Mouse (Mus musculus) liver, postnatal 0 days (tissue): Measurements from ENCODE around the gene Gstz1. TPM values are rescaled to one million over a fixed set of nuclear protein-coding genes. Genes with fewer than 3 reads are reported as not detected.
"Not testable (repeated sequence)": the region's sequence is repeated elsewhere in the genome, so short reads cannot be mapped to it uniquely, and the experiment has no call there.

Experiments used
- ATAC-seq: fragments of 200-750 bp; cut with Nextera tagmentation; 2 replicates; pipeline ENCODE4 v1.8.0; 2017; ENCODE audit warnings: mild to moderate bottlenecking, moderate library complexity
- DNase-seq: peaks from one replicate; pipeline ENCODE4 v3.0.0-alpha.2; 2016
- H3K27ac ChIP-seq: fragments of 300-500 bp; sonication (generic); 2 replicates; pipeline ENCODE4 v1.5.1; 2014; ENCODE audit warnings: antibody characterized with exemption, moderate library complexity, mild to moderate bottlenecking, low read depth
- H3K27me3 ChIP-seq: fragments of 300-500 bp; sonication (generic); 2 replicates; pipeline ENCODE4 v1.6.1; 2014; ENCODE audit warnings: low read length, control low read depth, mixed read lengths; ENCODE audit not compliant: insufficient read depth
- H3K36me3 ChIP-seq: fragments of 300-500 bp; sonication (generic); replicated peaks from 2 replicates; pipeline ENCODE4 v1.6.1; 2014; ENCODE audit warnings: mild to moderate bottlenecking, control low read depth, low read length, moderate library complexity, mixed read lengths; ENCODE audit not compliant: insufficient read depth
- H3K4me1 ChIP-seq: fragments of 300-500 bp; sonication (generic); 2 replicates; pipeline ENCODE4 v1.6.1; 2014; ENCODE audit warnings: antibody characterized with exemption, mild to moderate bottlenecking, control low read depth; ENCODE audit not compliant: insufficient read depth
- H3K4me2 ChIP-seq: fragments of 300-500 bp; sonication (generic); 2 replicates; pipeline ENCODE4 v1.6.1; 2014; ENCODE audit warnings: low read depth, mild to moderate bottlenecking, low read length, moderate library complexity, mixed read lengths
- H3K4me3 ChIP-seq: fragments of 300-500 bp; sonication (generic); 2 replicates; pipeline ENCODE4 v1.5.1; 2014; ENCODE audit warnings: low read depth, low read length
- H3K9ac ChIP-seq: fragments of 300-500 bp; sonication (generic); replicated peaks from 2 replicates; pipeline ENCODE4 v1.6.1; 2014; ENCODE audit warnings: mild to moderate bottlenecking, moderate library complexity
- H3K9me3 ChIP-seq: fragments of 300-500 bp; sonication (generic); 2 replicates; pipeline ENCODE4 v1.6.1; 2016; ENCODE audit warnings: mild to moderate bottlenecking, control low read depth, low read length, mixed read lengths
- CTCF ChIP-seq: sonication (generic); IDR thresholded peaks from 2 replicates; pipeline ENCODE4 v1.5.1; 2016; ENCODE audit warnings: antibody characterized with exemption, low read depth
- EP300 ChIP-seq: IDR thresholded peaks from 2 replicates; pipeline ENCODE4 v1.6.1; 2016; ENCODE audit warnings: antibody characterized with exemption, low read depth, mild to moderate bottlenecking
- WGBS: fragments of 180-500 bp; shearing (Covaris S2); extraction: QIAGEN DNeasy Blood & Tissue Kit; methylation state at CpG from one replicate; pipeline ENCODE4 v1.1.7; 2014; ENCODE audit not compliant: insufficient replicate concordance; 5-methylcytosine and 5-hydroxymethylcytosine counted together
- polyA plus RNA-seq: library from polyadenylated mRNA; unstranded; fragments of >200 nt; fragmentation: Nextera tagmentation; extraction: Ambion mirVana; gene quantifications from 2 replicates; pipeline ENCODE4 v1.2.1, GENCODE M21; 2015

Gstz1 gene
- polyA plus RNA-seq, 1 experiment from 2014 or later: 257 TPM

DNA sequence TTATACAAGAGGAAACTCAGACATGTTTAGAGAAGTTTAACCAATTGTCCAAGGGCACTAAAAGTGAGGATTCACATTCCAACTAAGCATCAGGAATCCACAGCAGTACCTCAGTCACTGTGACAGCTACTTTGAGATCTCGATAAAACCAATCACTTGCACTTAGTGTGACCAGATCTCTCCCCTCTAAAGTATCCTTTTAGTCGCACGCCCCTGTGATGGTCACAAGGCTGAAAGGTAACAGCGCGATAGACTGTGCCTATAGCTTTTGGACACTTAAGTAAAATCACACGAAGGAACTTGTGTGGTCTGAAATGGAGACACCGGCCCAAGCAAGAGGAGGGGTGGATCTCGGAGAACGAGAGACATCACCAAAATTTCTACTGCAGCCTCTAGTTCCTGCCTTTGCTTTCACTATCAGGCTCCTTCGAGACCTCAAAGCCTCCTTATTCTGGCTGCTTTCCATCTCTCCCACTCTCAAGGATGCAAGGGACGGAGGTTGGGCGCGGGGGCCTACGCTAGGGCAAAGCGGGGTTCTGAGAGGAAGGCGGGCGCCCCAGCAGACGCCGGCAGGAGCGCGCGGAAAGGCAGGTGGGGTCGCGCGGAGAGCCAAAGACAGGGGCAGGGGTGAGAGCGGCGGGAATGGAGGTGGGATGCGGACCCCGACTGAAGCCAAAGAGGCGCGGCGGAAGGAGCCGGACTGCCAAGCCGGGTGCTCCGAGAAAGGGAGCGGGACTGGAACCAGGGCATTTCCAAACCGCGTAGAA is 52.4 kb downstream of the Gstz1 start, which contains the start of gene Samd15:
Samd15 (plus strand) TSS at position 518 of the 767 bp plus-strand sequence.
- WGBS: 3% methylated on average over 37 of the region's 38 CpGs
- Histone ChIP-seq H3K27ac (0 out of 2 replicates have a peak within 1 kb of the TSS, but pooled peaks have one; percentile 34), H3K4me2 (peak within 1 kb of the TSS; percentile 97)

DNA sequence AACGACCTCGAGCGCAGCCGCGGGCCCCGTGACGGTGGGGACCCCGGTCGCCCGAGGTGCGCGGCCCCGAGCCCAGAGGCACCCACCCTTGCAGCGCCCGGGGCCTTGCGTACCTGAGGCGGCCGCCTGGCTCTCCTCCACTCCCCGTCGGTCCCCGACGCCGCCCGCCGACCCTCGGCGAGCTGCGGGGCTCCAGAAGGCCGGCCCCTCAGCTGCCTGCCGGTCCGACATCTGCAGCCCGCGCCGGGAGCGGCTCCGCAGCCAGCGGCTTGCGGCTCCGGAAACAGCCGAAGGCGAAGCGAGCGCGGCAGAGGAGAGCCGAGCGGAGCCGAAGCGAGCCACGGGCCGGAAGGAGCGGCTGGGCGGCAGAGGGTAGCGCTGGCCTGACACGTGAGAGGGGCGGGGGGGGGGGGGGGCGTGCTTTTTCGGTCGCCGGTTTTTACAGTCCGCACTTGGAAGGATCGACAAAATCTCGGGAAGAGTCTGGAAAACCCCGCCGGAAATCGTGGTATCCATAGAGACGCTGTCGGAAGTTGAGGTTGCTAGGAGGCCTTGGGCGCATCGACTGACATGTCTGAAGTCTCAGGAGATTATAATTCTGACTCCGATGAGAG is 53.1 kb downstream of the Gstz1 start, which contains the start of gene Tmed8:
Tmed8 (minus strand) TSS at position 482 of the 614 bp plus-strand sequence.
- peak within 1 kb of the TSS; percentile 97 for H3K4me2 ChIP-seq
- peak; percentile 93 for ATAC-seq
- H3K9ac ChIP-seq: peak within 1 kb of the TSS; percentile 83
- no peaks in the 10 kb centered on the region for H3K9me3 ChIP-seq
- DNase-seq: peak; percentile 76
- no peaks in the 10 kb centered on the region for H3K36me3 ChIP-seq
- under 1% methylated on average over 64 of the region's 70 CpGs for WGBS
- H3K27me3 ChIP-seq: 0 out of 2 replicates have a peak, but pooled peaks cover 4% of the 10 kb centered on the region
- TF ChIP-seq EP300 (no peak), CTCF (no peak)
- peak within 1 kb of the TSS; percentile 87 for H3K4me3 ChIP-seq
- H3K27ac ChIP-seq: 0 out of 2 replicates have a peak within 1 kb of the TSS, but pooled peaks have one; percentile 34
- peaks cover 3% of the 10 kb centered on the region; the same call in 1 of the 2 replicates for H3K4me1 ChIP-seq

More for the DNA sequence above, 52.4 kb downstream of the Gstz1 start, which contains the start of gene Samd15:
- DNase-seq (no peak), ATAC-seq (peak; percentile 51)
- Histone ChIP-seq H3K9ac (peak within 1 kb of the TSS; percentile 83), H3K4me1 (peaks cover 3% of the 10 kb centered on the region; the same call in 1 of the 2 replicates), H3K4me3 (peak within 1 kb of the TSS; percentile 87), H3K27me3 (0 out of 2 replicates have a peak, but pooled peaks cover 4% of the 10 kb centered on the region), H3K9me3 (no peaks in the 10 kb centered on the region), H3K36me3 (no peaks in the 10 kb centered on the region)
- no peak for TF ChIP-seq EP300

GRCm38 (mm10) chr12:87201694-87202093 is 54.7 kb downstream of the Gstz1 start:
- 48% methylated on average over 5 of the region's 5 CpGs for WGBS

DNA sequence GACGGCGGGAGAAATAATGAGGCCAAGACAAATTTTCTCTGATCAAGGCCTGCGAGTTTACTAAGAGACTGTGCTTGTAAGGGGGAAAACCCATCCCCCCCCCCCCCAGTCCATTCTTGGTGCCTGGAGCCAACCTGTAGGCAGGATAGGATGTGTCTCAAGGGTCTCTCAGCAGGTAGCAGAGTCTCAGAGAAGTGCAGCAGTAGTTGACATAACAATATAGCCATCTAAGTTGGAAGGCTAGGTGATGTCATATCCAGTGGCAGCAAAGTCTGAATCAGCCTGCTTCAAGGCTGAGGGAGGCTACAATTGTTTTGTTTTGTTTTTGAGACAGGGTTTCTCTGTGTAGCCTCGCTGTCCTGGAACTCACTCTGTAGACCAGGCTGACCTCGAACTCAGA is 58.8 kb downstream of the Gstz1 start:
- not testable (repeated sequence) for H3K4me2 ChIP-seq, H3K36me3 ChIP-seq, DNase-seq, H3K27ac ChIP-seq, H3K4me3 ChIP-seq, H3K27me3 ChIP-seq, ATAC-seq, H3K4me1 ChIP-seq, H3K9me3 ChIP-seq, H3K9ac ChIP-seq
- 86% methylated on average over 5 of the region's 5 CpGs for WGBS

More at GRCm38 (mm10) chr12:87201694-87202093, 54.7 kb downstream of the Gstz1 start:
- Histone ChIP-seq H3K9me3 (no peaks in the 10 kb centered on the region), H3K4me3 (no peak overlapping the region), H3K36me3 (no peaks in the 10 kb centered on the region), H3K4me1 (peaks cover 3% of the 10 kb centered on the region; the same call in 1 of the 2 replicates), H3K9ac (no peak overlapping the region), H3K4me2 (no peak overlapping the region), H3K27me3 (0 out of 2 replicates have a peak, but pooled peaks cover 4% of the 10 kb centered on the region), H3K27ac (no peak overlapping the region)
- TF ChIP-seq EP300 (no peak), CTCF (0 out of 2 replicates have a peak, but pooled peaks have one; percentile 5)
- ATAC-seq (no peak), DNase-seq (no peak)

DNA sequence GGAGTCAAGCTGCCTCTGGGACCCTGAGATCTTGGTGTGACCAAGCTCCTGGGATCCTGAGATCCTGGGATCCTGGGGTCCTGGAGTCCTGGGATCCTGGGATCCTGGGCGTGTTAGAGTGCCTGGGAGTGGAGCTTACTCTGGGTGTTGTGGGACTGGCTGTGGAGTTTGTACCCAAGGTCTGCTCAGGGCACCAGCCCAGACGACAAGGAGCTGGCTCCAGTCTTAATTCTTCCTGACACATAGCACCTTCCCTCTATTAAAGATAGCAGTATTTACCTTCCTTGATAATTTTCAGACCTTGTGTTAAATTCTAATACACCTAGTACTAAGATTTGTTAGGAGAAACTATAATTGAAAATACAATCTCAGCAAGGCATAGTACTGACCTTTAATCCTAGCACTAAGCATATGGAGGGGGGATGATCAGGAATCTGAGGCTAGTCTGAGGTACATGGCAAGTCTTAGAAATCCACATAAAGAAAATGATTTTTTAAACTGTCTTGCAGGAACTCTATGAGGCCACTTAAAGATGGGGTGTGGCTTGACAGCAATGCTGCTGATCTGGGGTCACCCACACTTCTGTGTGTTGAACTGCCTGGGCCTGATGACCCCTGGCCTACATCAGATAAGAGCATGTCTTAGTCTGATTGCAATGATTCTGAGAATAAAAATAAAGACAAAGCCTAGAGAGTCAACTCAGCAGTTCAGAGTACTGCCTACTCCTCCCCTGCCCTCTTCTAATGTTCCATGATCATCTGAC is 66.1 kb downstream of the Gstz1 start:
- H3K27me3 ChIP-seq: no peaks in the 10 kb centered on the region
- H3K36me3 ChIP-seq: no peaks in the 10 kb centered on the region
- H3K9me3 ChIP-seq: no peaks in the 10 kb centered on the region
- TF ChIP-seq EP300: no peak
- TF ChIP-seq CTCF: no peak
- H3K9ac ChIP-seq: no peak overlapping the region
- DNase-seq (no peak), ATAC-seq (no peak)
- H3K4me3 ChIP-seq: no peak overlapping the region
- no peaks in the 10 kb centered on the region for H3K4me1 ChIP-seq
- WGBS: 43% methylated on average over 2 of the region's 2 CpGs
- H3K27ac ChIP-seq: no peak overlapping the region
- H3K4me2 ChIP-seq: no peak overlapping the region

Other genes with a start within 250 kb of the Gstz1 start
- gene Cipc, start 200.1 kb upstream of the Gstz1 start, polyA plus RNA-seq: 4.4 and 4.7 TPM in 2 replicates
- not detected in 2 replicates for gene Zdhhc22, start 156.7 kb upstream of the Gstz1 start, polyA plus RNA-seq
- gene Tmem63c, start 125.8 kb upstream of the Gstz1 start, polyA plus RNA-seq: not detected in 2 replicates
- gene Ngb, start 44.6 kb upstream of the Gstz1 start, polyA plus RNA-seq: 0.06 TPM in 1 of 2 replicates, not detected in the other
- 4.3 and 4.5 TPM in 2 replicates for gene Pomt2, start 803 bp downstream of the Gstz1 start, polyA plus RNA-seq
- 2.3 and 2.8 TPM in 2 replicates for gene Samd15, start 52.6 kb downstream of the Gstz1 start, polyA plus RNA-seq
- gene Tmed8, start 53.3 kb downstream of the Gstz1 start, polyA plus RNA-seq: 0.36 and 0.42 TPM in 2 replicates
- gene Noxred1, start 91.6 kb downstream of the Gstz1 start, polyA plus RNA-seq: 0.19 and 0.45 TPM in 2 replicates
- 8.2 and 8.9 TPM in 2 replicates for gene Vipas39, start 119.1 kb downstream of the Gstz1 start, polyA plus RNA-seq
- 89.4 and 91.5 TPM in 2 replicates for gene Ahsa1, start 119.3 kb downstream of the Gstz1 start, polyA plus RNA-seq
- 0.08 and 0.17 TPM in 2 replicates for gene Ism2, start 152.5 kb downstream of the Gstz1 start, polyA plus RNA-seq
- 39.5 and 42.3 TPM in 2 replicates for gene Sptlc2, start 241.2 kb downstream of the Gstz1 start, polyA plus RNA-seq